Mouse (Mus musculus) small intestine, adult 2 months (tissue): ENCODE data around the gene Ginm1. TPM values are rescaled to one million over a fixed set of nuclear protein-coding genes. Genes with fewer than 3 reads are reported as not detected.

Source experiments
- H3K27ac ChIP-seq: fragments of 200-500 bp; 2 replicates; pipeline ENCODE4 v1.5.1; 2012; ENCODE audit warnings: low read depth, low read length, control low read depth, inconsistent platforms; ENCODE audit not compliant: insufficient read depth
- H3K27me3 ChIP-seq: fragments of 200-500 bp; 2 replicates; pipeline ENCODE4 v1.6.1; 2012; ENCODE audit warnings: mild to moderate bottlenecking, moderate library complexity, low read length, inconsistent platforms; ENCODE audit not compliant: control insufficient read depth, insufficient read depth
- H3K36me3 ChIP-seq: fragments of 200-500 bp; 2 replicates; pipeline ENCODE4 v1.6.1; 2012; ENCODE audit warnings: mild to moderate bottlenecking, low read length, control low read depth, inconsistent platforms; ENCODE audit not compliant: control insufficient read depth, insufficient read depth
- H3K4me1 ChIP-seq: fragments of 200-500 bp; 2 replicates; pipeline ENCODE4 v1.6.1; 2012; ENCODE audit warnings: low read length, inconsistent platforms, mixed read lengths; ENCODE audit not compliant: control insufficient read depth, insufficient read depth, insufficient read length
- H3K4me3 ChIP-seq: fragments of 200-500 bp; 2 replicates; pipeline ENCODE4 v1.5.1; 2012; ENCODE audit warnings: low read depth, mild to moderate bottlenecking, control low read depth, inconsistent platforms, low read length, moderate library complexity
- CTCF ChIP-seq: fragments of 200-500 bp; IDR thresholded peaks from 2 replicates; pipeline ENCODE4 v1.5.1; 2012; ENCODE audit warnings: low read depth, mild to moderate bottlenecking, control low read depth, inconsistent platforms, low read length, moderate library complexity, mixed read lengths; ENCODE audit not compliant: insufficient replicate concordance, insufficient read length; ENCODE audit errors: extremely low read depth
- POLR2A ChIP-seq: fragments of 200-500 bp; IDR thresholded peaks from 2 replicates; pipeline ENCODE4 v1.6.1; 2012; ENCODE audit warnings: low read depth, mild to moderate bottlenecking, control low read depth, inconsistent platforms, low read length, moderate library complexity
- WGBS: fragments of 180-500 bp; shearing (Covaris S2); methylation state at CpG from one replicate; pipeline ENCODE4 v1.1.7; 2018; 5-methylcytosine and 5-hydroxymethylcytosine counted together
- polyA plus RNA-seq: library from polyadenylated mRNA; depleted of rRNA; stranded (reverse); fragments of >200 nt; gene quantifications from 2 replicates; pipeline ENCODE4 v1.2.3, GENCODE M21; 2012; rRNA removed

The Ginm1 gene
- polyA plus RNA-seq, result 5.0 and 11.6 TPM in 2 replicates

DNA sequence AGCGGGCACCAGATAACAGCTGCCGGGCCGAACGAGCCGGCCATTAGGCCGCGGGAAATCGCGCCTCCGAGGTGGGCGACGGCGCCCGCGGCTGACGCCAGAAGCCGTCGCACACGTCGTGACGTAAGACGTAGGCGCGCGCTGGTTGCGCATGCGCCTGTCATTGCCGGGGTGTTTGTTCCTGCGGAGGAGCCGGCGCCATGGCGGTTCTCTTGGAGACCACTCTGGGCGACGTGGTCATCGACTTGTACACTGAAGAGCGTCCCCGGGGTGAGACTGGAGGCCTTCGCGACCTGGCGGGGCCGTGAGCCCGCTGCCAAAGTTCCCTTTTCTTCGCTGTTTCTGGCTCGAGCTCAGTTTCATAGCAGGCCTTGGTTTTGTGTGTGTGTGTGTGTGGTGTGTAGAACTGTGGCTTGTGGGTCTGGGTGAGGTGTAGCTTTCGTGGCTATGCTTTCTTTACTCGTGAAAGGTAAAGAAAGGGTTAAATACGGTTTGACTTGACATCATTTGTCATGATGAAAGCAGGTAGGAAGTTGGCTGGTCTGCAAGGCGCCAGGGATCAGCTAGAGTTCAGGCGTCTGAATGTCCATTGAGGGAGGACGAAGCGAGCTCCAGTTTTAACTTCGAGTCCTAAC lies at the start of gene Ginm1, which contains the start of gene Ppil4:
Ginm1 (minus strand) TSS at position 74 of the 635 bp plus-strand sequence.
Ppil4 (plus strand) TSS at position 141 of the 635 bp plus-strand sequence.
- peak within 1 kb of the TSS; percentile 12; the same call in 1 of the 2 replicates for H3K27ac ChIP-seq
- WGBS, result under 1% methylated on average over 52 of the region's 52 CpGs
- H3K36me3 ChIP-seq, result peaks cover 19% of the 10 kb centered on the region
- H3K27me3 ChIP-seq, result no peaks in the 10 kb centered on the region
- peaks cover 4% of the 10 kb centered on the region; the same call in 1 of the 2 replicates for H3K4me1 ChIP-seq
- H3K4me3 ChIP-seq, result peak within 1 kb of the TSS; percentile 76
- TF ChIP-seq CTCF, result no peak
- peak; percentile 82 for TF ChIP-seq POLR2A

DNA sequence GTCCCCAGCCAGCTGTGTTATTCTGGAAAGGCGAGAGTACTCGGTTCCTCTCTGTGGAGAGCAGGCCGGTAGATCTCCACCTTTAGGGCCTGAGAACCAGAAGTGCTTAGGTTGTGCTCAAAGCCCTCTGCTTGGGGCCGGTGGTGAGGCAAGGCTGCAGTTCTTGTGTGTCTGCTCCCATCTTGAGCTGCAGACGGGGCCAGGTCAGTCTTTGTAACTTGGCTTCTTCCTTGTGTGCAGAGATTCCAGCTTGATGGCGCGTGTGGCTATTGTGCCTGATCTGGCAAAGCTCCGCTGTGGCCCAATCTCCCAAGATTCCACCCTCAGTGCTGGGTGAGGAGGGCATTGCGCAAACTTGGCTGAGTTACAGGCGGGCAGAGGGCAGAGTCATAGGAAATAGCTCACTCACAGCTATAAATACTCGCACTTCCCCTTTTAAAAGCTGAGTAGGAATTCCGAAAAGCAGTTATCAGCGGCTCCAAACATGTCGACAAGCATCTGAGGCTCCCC lies 49.0 kb upstream of the Ginm1 start:
- 17% methylated on average over 14 of the region's 14 CpGs for WGBS
- no peaks in the 10 kb centered on the region for H3K27me3 ChIP-seq
- peak overlapping the region; percentile 32 for H3K4me3 ChIP-seq
- TF ChIP-seq CTCF (no peak), POLR2A (no peak)
- peaks cover 5% of the 10 kb centered on the region; the same call in 1 of the 2 replicates for H3K36me3 ChIP-seq
- peaks cover 41% of the 10 kb centered on the region for H3K4me1 ChIP-seq
- peak overlapping the region; percentile 93 for H3K27ac ChIP-seq

DNA sequence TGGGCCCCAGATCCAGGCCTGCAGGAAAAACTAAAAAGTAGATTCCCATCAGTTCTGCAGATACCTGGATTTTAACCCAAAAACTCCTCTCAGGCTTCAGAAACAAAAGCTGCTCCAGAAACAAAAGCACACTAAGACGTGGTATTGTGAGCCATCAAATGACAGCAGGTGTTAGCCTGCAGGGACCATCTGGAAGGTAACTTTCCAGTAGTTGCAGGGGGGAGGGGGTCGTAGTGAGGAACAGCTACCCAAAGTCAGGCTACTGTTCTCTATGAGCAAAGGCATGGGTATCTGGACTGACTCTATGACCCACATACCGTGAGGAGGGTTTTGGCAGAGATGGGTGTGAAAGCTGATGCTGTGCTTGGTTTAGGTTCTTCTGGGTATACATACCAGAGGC lies 48.2 kb upstream of the Ginm1 start:
- H3K4me1 ChIP-seq, result peaks cover 38% of the 10 kb centered on the region
- H3K4me3 ChIP-seq, result no peak overlapping the region
- TF ChIP-seq POLR2A, result no peak
- TF ChIP-seq CTCF, result no peak
- peaks cover 5% of the 10 kb centered on the region; the same call in 1 of the 2 replicates for H3K36me3 ChIP-seq
- H3K27ac ChIP-seq, result peak overlapping the region; percentile 93; the same call in 1 of the 2 replicates
- 70% methylated on average over 3 of the region's 3 CpGs for WGBS
- H3K27me3 ChIP-seq, result no peaks in the 10 kb centered on the region

DNA sequence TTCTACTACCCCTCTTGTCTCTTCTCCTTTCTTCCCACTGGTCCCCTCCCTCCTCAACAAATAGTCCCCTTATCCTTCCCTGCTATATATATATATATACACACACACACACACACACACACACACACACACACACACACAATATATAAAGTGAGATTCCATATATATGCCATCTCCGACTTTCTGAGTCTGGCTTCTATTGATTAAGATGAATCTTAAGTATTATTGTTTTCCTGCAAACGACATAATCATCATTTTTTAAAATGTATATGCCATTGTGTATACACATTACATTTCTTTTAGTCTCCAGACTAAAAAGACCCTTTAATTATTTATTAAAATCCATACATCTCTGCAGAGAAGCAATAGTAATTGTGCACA lies 47.7 kb upstream of the Ginm1 start:
- H3K27ac ChIP-seq, result no peak overlapping the region
- H3K27me3 ChIP-seq, result no peaks in the 10 kb centered on the region
- H3K4me1 ChIP-seq, result peaks cover 38% of the 10 kb centered on the region
- H3K36me3 ChIP-seq, result peaks cover 5% of the 10 kb centered on the region; the same call in 1 of the 2 replicates
- no peak overlapping the region for H3K4me3 ChIP-seq
- TF ChIP-seq POLR2A (no peak), CTCF (no peak)
- WGBS, result 92% methylated on average over 2 of the region's 2 CpGs

DNA sequence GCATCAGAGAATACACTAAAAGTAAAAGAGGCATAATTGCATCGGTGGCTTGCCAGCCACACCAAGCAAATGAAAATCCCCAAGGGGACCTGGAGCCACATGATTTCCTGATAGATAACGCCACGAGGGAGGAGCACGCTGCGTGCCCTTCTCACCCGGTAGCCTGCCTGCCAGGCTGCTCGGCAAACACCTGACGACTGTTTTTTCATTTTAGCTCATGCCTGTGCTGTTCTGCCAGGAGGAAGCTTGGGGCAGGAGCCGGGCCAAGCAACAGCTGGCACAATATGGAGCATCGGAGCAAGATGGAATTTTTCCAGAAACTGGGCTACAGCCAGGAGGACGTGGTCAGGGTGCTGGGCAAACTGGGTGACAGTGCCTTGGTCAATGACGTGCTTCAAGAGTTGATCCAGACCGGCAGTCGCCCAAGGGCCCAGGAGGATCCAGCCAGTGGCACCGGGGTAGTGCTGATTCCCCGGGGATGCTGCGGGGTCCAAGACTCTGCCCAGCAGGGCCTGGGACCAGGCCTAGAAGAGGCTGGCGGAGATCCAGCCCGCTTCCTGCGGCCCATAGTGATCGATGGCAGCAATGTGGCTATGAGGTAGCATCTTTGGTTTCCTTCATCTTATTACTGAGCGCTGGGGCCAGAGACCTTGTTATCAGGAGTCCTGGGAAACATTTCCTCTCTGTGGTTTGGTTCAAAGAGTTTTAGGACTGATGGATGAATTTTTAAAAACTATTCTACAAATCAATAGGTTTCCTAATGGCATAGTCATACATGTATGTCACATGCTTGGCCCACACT lies 47.1 kb upstream of the Ginm1 start:
- H3K4me1 ChIP-seq, result peaks cover 38% of the 10 kb centered on the region
- H3K4me3 ChIP-seq, result peak overlapping the region; percentile 40
- no peaks in the 10 kb centered on the region for H3K27me3 ChIP-seq
- TF ChIP-seq POLR2A (no peak), CTCF (no peak)
- H3K27ac ChIP-seq, result peak overlapping the region; percentile 69
- H3K36me3 ChIP-seq, result peaks cover 5% of the 10 kb centered on the region; the same call in 1 of the 2 replicates
- WGBS, result 40% methylated on average over 22 of the region's 22 CpGs

DNA sequence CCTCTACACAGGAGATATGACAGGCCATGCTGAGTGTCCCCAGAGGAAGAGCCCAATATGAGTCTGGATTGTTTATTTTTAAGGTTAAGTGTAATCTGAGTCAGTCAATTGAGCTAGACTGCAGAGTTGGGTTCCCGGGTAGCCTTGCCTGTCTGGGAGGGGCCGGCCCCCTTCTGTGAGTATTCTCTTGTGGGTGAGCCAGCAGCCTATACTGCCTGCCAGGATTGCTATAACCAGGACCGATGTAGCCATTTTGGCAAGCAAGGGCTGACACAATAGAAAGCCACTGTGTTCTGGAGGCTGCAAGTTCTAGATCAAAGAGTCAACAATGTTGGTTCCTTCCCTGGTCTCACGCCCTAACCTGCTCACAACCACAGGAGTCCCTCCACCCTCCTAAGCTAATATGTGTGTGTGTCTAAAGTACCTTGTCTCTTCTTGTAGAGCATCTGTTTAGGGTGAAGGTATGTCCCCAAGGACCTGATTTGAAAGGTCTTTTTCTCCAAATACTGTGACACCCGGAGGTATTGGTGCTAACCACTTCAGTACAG lies 46.3 kb upstream of the Ginm1 start:
- TF ChIP-seq POLR2A, result no peak
- TF ChIP-seq CTCF, result no peak
- WGBS, result 64% methylated on average over 5 of the region's 5 CpGs
- no peaks in the 10 kb centered on the region for H3K27me3 ChIP-seq
- H3K27ac ChIP-seq, result peak overlapping the region; percentile 69
- H3K4me3 ChIP-seq, result no peak overlapping the region
- peaks cover 38% of the 10 kb centered on the region for H3K4me1 ChIP-seq
- H3K36me3 ChIP-seq, result peaks cover 5% of the 10 kb centered on the region; the same call in 1 of the 2 replicates
